Mouse (Mus musculus) kidney, adult 2 months (tissue): ENCODE results near the gene Svbp.

Source experiments
- CTCF ChIP-seq: fragments of 200-500 bp; conservative IDR thresholded peaks from 2 replicates; pipeline ENCODE4 v1.5.1; 2011; ENCODE audit warnings: low read depth, mild to moderate bottlenecking, control low read depth, low read length, moderate library complexity, mixed read lengths; ENCODE audit not compliant: insufficient read depth, insufficient read length
- POLR2A ChIP-seq: fragments of 200-500 bp; IDR thresholded peaks from one replicate; pipeline ENCODE4 v1.6.1; 2011; ENCODE audit warnings: low read depth, low read length, control low read depth

- TF ChIP-seq POLR2A (no peak), CTCF (no peak)
Observed at GRCm38 (mm10) chr4:119194909-119195581, at the start of gene Svbp.
